Mouse (Mus musculus) hindbrain, embryonic 16.5 days (tissue): Measurements from ENCODE around the gene Mc1r. TPM values are rescaled to one million over a fixed set of nuclear protein-coding genes. Genes with fewer than 3 reads are reported as not detected.

Experiments
- ATAC-seq: fragments of 200-750 bp; cut with Nextera tagmentation; 2 replicates; pipeline ENCODE4 v1.8.0; 2017; ENCODE audit warnings: moderate TSS enrichment, moderate library complexity
- H3K27ac ChIP-seq: fragments of 300-500 bp; sonication (generic); 2 replicates; pipeline ENCODE4 v1.5.1; 2014; ENCODE audit warnings: low read depth, mild to moderate bottlenecking, control low read depth, low read length, moderate library complexity
- H3K27me3 ChIP-seq: fragments of 300-500 bp; sonication (generic); replicated peaks from 2 replicates; pipeline ENCODE4 v1.6.1; 2014; ENCODE audit warnings: low read length; ENCODE audit not compliant: control insufficient read depth, insufficient read depth
- H3K36me3 ChIP-seq: fragments of 300-500 bp; sonication (generic); 2 replicates; pipeline ENCODE4 v1.6.1; 2014; ENCODE audit warnings: mild to moderate bottlenecking, low read length, moderate library complexity, mixed read lengths; ENCODE audit not compliant: control insufficient read depth, insufficient read depth
- H3K4me1 ChIP-seq: fragments of 300-500 bp; sonication (generic); 2 replicates; pipeline ENCODE4 v1.6.1; 2014; ENCODE audit warnings: low read depth, low read length; ENCODE audit not compliant: control insufficient read depth, insufficient read depth
- H3K4me2 ChIP-seq: fragments of 300-500 bp; sonication (generic); 2 replicates; pipeline ENCODE4 v1.6.1; 2014; ENCODE audit warnings: mild to moderate bottlenecking, low read length, control low read depth, moderate library complexity
- H3K4me3 ChIP-seq: fragments of 300-500 bp; sonication (generic); 2 replicates; pipeline ENCODE4 v1.5.1; 2014; ENCODE audit warnings: mild to moderate bottlenecking, low read length, control low read depth, moderate library complexity
- H3K9ac ChIP-seq: fragments of 300-500 bp; sonication (generic); 2 replicates; pipeline ENCODE4 v1.6.1; 2014; ENCODE audit warnings: low read depth, mild to moderate bottlenecking, control low read depth, low read length, moderate library complexity
- H3K9me3 ChIP-seq: fragments of 300-500 bp; sonication (generic); 2 replicates; pipeline ENCODE4 v1.6.1; 2014; ENCODE audit warnings: mild to moderate bottlenecking, low read length, moderate library complexity; ENCODE audit not compliant: control insufficient read depth
- WGBS: fragments of 180-500 bp; shearing (Covaris S2); extraction: QIAGEN DNeasy Blood & Tissue Kit; methylation state at CpG from one replicate; pipeline ENCODE4 v1.1.7; 2014; 5-methylcytosine and 5-hydroxymethylcytosine counted together
- polyA plus RNA-seq: library from polyadenylated mRNA; unstranded; fragments of >200 nt; fragmentation: Nextera tagmentation; extraction: Ambion mirVana; gene quantifications from 2 replicates; pipeline ENCODE4 v1.2.1, GENCODE M21; 2015

Gene Mc1r
- polyA plus RNA-seq, 1 experiment from 2014 or later = 0.05 TPM

DNA sequence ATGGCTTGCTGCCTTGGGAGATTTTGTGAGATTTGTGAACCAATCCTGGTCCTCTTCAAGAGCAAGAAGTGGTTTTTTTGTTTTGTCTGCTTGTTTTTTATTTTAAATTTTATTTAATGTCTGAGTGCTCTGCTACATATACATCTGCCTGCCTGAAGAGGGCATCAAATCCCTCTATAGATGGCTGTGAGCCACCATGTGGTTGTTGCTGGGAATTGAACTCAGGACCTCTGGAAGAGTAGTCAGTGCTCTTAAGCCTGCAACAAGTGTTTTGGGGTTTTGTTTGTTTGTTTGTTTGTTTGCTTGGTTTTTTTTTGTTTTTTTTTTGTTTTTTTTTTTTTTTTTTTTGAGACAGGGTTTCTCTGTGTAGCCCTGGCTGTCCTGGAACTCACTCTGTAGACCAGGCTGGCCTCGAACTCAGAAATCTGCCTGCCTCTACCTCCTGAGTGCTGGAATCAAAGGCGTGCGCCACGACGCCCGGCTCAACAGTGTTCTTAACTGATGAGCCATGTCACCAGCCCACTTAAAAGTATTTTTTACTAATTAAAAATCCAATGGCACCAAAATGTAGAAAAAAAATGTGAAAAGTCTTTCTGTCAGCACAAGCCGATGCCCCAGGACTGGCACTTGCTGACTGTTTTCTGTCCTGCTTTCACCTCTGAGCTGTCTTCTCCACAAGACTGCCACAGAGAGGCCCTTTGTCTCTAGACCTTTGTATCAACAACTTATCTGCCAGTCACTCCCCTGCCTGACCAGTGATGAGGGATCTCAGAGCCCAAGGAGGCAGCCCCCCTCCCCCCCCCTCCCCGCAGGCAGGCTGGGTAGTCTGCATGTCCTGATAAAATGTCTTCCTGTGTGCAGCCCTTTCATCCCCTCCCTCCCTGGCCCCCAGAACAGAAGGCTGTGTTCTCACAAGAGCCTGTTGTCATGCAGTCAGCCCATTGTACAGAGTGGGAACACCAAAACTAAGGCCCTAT lies 9.3 kb downstream of the Mc1r start:
- WGBS = 77% methylated on average over 8 of the region's 8 CpGs
- peaks cover 24% of the 10 kb centered on the region for H3K36me3 ChIP-seq
- H3K4me1 ChIP-seq = peaks cover 19% of the 10 kb centered on the region
- H3K9me3 ChIP-seq = no peaks in the 10 kb centered on the region
- H3K9ac ChIP-seq = no peak overlapping the region
- H3K4me3 ChIP-seq = peak overlapping the region; percentile 18; the same call in 1 of the 2 replicates
- H3K27ac ChIP-seq = no peak overlapping the region
- ATAC-seq = no peak
- H3K4me2 ChIP-seq = peak overlapping the region; percentile 98
- no peaks in the 10 kb centered on the region for H3K27me3 ChIP-seq

DNA sequence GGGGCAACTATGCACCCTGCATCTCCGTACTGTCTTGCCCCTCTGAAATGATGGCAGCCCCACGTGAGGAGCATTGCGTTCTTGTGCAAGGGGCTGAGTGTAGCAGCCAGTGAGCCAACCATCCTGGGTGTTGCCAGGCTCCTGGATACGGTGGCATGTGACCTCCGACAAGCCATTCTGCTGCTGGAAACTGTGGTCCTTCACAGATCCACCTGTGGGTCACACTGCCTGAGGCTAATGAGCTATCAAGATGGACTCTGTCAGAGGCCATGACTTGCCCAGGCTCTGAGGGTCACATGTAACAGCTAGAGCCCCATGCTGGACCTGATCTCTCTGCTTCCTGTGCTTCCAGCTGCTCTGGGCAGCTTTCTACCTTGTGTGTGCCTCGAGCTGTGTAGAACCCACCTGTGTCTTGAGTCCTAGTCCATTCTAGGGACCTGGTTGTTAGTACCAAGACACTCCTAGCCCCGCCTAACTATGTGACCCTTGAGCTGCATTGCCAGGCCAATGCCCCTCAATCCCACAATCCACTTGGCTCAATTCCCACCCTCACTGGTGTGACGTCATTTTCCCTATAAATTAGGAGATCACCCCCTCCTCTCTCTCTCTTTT lies 10.1 kb downstream of the Mc1r start:
- H3K4me2 ChIP-seq = peak overlapping the region; percentile 40

DNA sequence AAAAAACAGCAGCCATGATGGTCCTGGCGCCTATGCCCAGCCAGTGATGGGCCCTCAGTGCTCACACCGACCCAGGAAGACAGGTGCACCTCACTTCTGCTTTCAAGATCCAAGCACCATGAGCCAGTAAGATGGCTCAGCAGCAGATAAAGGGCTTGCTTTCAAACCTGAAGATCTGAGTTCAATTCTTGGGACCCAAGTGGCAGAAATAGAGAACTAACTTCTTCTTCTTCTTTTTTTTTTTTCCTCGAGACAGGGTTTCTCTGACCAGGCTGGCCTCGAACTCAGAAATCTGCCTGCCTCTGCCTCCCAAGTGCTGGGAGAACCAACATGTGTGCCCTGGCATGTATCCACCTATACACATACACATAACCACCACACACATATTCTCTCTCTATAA lies 12.8 kb downstream of the Mc1r start:
- no peak overlapping the region for H3K4me2 ChIP-seq
- WGBS = 84% methylated on average over 4 of the region's 4 CpGs
- H3K27ac ChIP-seq = no peak overlapping the region
- no peak overlapping the region for H3K9ac ChIP-seq
- no peaks in the 10 kb centered on the region for H3K9me3 ChIP-seq
- no peaks in the 10 kb centered on the region for H3K27me3 ChIP-seq
- peaks cover 28% of the 10 kb centered on the region for H3K36me3 ChIP-seq
- no peak for ATAC-seq
- no peak overlapping the region for H3K4me3 ChIP-seq
- peaks cover 17% of the 10 kb centered on the region for H3K4me1 ChIP-seq

More for the DNA sequence above, 10.1 kb downstream of the Mc1r start:
- H3K36me3 ChIP-seq = peaks cover 28% of the 10 kb centered on the region
- WGBS = 79% methylated on average over 8 of the region's 8 CpGs
- 0 out of 2 replicates have a peak overlapping the region, but pooled peaks have one; percentile 31 for H3K9ac ChIP-seq
- no peaks in the 10 kb centered on the region for H3K27me3 ChIP-seq
- H3K4me3 ChIP-seq = peak overlapping the region; percentile 9; the same call in 1 of the 2 replicates
- ATAC-seq = no peak
- H3K9me3 ChIP-seq = no peaks in the 10 kb centered on the region
- H3K27ac ChIP-seq = no peak overlapping the region
- H3K4me1 ChIP-seq = peaks cover 19% of the 10 kb centered on the region

DNA sequence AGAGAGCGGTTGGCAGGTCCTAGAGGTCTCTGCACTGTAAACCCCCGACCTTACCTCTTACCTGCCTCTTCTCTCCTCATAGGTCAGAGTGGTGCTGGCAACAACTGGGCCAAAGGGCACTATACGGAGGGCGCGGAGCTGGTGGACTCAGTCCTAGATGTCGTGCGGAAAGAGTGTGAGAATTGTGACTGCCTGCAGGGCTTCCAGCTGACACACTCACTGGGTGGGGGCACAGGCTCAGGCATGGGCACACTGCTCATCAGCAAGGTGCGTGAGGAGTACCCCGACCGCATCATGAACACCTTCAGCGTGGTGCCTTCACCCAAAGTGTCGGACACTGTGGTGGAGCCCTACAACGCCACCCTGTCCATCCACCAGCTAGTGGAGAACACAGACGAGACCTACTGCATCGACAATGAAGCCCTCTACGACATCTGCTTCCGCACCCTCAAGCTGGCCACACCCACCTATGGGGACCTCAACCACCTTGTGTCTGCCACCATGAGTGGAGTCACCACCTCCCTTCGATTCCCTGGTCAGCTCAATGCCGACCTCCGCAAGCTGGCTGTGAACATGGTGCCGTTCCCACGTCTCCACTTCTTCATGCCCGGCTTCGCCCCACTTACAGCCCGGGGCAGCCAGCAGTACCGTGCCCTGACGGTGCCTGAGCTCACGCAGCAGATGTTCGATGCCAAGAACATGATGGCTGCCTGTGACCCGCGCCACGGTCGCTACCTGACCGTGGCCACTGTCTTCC lies 13.8 kb downstream of the Mc1r start:
- ATAC-seq = 0 out of 2 replicates have a peak, but pooled peaks have one; percentile 18
- H3K9me3 ChIP-seq = no peaks in the 10 kb centered on the region
- no peak overlapping the region for H3K9ac ChIP-seq
- peaks cover 28% of the 10 kb centered on the region for H3K36me3 ChIP-seq
- no peak overlapping the region for H3K4me3 ChIP-seq
- no peak overlapping the region for H3K27ac ChIP-seq
- H3K4me1 ChIP-seq = peaks cover 14% of the 10 kb centered on the region
- 94% methylated on average over 34 of the region's 34 CpGs for WGBS
- no peaks in the 10 kb centered on the region for H3K27me3 ChIP-seq
- no peak overlapping the region for H3K4me2 ChIP-seq

DNA sequence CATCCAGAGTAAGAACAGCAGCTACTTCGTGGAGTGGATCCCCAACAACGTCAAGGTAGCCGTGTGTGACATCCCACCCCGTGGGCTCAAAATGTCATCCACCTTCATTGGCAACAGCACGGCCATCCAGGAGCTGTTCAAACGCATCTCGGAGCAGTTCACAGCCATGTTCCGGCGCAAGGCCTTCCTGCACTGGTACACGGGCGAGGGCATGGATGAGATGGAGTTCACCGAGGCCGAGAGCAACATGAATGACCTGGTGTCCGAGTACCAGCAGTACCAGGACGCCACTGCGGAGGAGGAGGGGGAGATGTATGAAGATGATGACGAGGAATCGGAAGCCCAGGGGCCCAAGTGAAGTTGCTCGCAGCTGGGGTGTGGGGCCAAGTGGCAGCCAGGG lies 14.4 kb downstream of the Mc1r start:
- 90% methylated on average over 19 of the region's 19 CpGs for WGBS
- Histone ChIP-seq H3K4me2 (no peak overlapping the region), H3K36me3 (peaks cover 28% of the 10 kb centered on the region), H3K4me1 (peaks cover 11% of the 10 kb centered on the region), H3K9me3 (no peaks in the 10 kb centered on the region), H3K27me3 (no peaks in the 10 kb centered on the region), H3K9ac (no peak overlapping the region), H3K27ac (no peak overlapping the region), H3K4me3 (no peak overlapping the region)
- no peak for ATAC-seq

DNA sequence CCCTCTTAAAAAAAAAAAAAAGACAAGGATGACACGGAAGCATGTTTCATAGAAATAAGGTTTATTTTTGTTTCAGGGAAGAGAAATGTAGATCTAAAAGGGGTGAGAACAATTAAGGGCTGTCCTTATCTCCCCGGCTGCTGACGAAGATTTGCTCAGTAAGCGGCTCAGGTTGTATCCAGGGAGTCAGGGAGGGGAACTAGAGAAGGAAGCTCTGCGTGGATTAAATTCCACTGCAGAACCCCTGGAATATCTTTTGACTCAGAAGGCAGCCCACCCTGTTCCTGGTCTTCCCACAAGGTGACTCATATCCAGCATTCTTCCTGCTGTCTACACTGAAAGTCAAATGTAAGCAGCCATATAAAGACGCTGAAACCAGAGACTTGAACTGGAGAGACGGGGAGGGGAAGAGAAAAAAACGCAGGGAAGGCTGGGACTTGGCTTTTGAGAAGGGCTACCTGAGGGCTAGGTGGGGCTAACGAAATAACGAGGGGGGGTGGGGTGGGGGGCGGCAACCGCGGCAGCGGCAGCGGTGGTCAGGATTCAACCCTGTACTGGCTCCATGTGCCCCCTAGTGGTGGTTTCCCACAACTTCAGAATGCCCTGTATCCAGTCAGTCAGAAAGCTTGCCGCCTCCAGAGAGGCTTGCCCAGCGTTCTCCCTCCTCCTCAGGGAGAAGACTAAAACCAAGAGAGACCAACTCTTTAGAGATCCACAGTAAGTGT lies 15.3 kb downstream of the Mc1r start:
- Histone ChIP-seq H3K36me3 (peaks cover 28% of the 10 kb centered on the region), H3K4me3 (peak overlapping the region; percentile 12; the same call in 1 of the 2 replicates), H3K4me1 (peaks cover 2% of the 10 kb centered on the region), H3K4me2 (peak overlapping the region; percentile 46), H3K27ac (no peak overlapping the region), H3K9ac (no peak overlapping the region), H3K9me3 (peaks cover 3% of the 10 kb centered on the region; the same call in 1 of the 2 replicates), H3K27me3 (no peaks in the 10 kb centered on the region)
- peak; percentile 75 for ATAC-seq
- 15% methylated on average over 17 of the region's 17 CpGs for WGBS

DNA sequence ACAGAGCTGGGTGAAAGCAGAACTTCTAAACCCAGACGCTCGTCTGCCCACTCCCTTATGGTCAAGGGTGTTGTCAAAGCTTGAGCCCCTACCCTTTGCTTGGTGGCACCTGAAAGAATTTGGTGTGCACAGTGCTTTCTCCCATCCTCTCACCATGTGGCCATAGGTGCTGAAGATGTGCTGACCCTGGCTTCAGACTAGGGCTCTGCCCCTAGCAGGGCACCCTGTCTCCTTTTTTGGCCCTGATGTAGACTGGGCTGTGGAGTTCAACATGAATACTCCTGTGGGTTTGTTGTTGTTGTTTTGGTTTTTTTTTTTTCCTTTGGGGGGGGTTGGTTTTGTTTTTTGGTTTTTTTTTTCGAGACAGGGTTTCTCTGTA lies 15.9 kb downstream of the Mc1r start:
- Histone ChIP-seq H3K4me1 (no peaks in the 10 kb centered on the region), H3K36me3 (peaks cover 28% of the 10 kb centered on the region), H3K9ac (no peak overlapping the region), H3K4me3 (no peak overlapping the region), H3K4me2 (no peak overlapping the region), H3K27me3 (no peaks in the 10 kb centered on the region), H3K27ac (peak overlapping the region; percentile 12; the same call in 1 of the 2 replicates), H3K9me3 (peaks cover 9% of the 10 kb centered on the region)
- 11% methylated on average over 3 of the region's 3 CpGs for WGBS
- ATAC-seq = peak; percentile 53

DNA sequence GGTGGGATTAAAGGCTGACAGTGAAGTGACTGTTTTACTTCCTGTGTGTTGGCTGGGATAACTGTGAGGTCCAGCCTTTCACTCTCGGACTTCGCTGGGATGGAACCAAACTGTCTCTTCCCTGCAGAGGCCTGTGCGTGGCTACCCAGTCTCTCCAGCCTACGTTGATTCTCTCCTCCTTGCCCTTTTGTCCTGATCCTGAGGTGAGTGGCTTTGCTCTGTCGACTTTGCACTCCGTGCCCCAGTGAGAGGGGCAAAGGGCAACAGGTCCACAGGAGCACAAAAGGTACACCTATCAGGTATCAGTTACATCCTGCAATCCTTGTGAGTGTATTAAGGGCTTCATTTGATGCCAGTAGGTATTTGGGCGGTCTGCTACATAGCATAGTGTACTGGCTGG lies 16.5 kb downstream of the Mc1r start, which contains the start of gene Def8:
Gene Def8, plus strand, starts transcription at position 87 of the 400 bp plus-strand sequence.
- H3K27ac ChIP-seq = peak within 1 kb of the TSS; percentile 12; the same call in 1 of the 2 replicates
- no peaks in the 10 kb centered on the region for H3K27me3 ChIP-seq
- no peak for ATAC-seq
- no peaks in the 10 kb centered on the region for H3K4me1 ChIP-seq
- peak within 1 kb of the TSS; percentile 46 for H3K4me2 ChIP-seq
- H3K36me3 ChIP-seq = peaks cover 23% of the 10 kb centered on the region
- 82% methylated on average over 7 of the region's 7 CpGs for WGBS
- H3K9me3 ChIP-seq = peaks cover 16% of the 10 kb centered on the region
- H3K9ac ChIP-seq = no peak within 1 kb of the TSS
- peak within 1 kb of the TSS; percentile 12; the same call in 1 of the 2 replicates for H3K4me3 ChIP-seq
